Mouse (Mus musculus) kidney, postnatal 25 days (tissue): ENCODE measurements at regions not wholly inside any gene's neighbourhood (a gene's known extent, or its start where the extent isn't known, plus 50 kb on each side); places are given as distances from the start of the nearest gene placed in this dataset.
"Not testable (repeated sequence)": the region's sequence is repeated elsewhere in the genome, so short reads cannot be mapped to it uniquely, and the experiment has no call there.

Experiments used
- DNase-seq, 2 experiments: peaks; one replicate each; pipeline ENCODE4 v3.0.0; 2021; ENCODE audit warnings: mixed read lengths in 2 of 2

DNA sequence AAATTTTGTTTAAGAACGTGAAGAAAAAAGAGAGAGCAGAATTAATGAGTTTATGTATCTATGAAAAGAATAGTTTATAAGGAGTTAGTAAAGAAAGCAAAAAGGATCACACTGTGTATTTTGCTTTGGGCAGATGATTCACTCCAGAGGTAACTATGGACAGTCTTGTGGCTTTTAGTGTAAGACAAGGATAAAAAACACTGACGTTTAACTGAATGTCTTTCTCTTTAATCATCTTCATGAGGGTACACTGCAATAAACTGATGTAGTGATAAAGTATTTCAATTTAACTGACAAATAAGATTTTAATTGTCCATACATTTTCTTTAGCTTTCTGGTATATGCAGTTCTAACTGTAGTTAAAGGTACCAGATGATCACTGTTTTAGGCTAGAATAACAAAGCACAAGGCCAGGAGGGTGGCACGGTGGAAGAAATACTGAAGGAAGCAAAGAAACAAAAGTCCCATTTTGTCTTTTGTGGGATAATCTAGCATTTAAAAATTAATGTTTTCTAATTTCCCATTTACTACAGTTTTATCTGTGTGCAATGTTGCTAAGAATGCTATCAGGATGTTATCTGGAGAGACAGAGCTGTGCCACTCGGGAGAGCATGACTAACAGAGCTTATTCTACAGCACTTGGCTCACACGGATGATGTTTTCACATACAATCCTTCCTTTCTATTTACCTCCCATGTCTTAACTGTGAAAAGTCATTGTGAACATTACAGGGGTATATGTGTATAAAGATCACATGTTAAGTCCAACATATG, 232.4 kb upstream of the Tusc1 start:
- DNase-seq, result no peak

DNA sequence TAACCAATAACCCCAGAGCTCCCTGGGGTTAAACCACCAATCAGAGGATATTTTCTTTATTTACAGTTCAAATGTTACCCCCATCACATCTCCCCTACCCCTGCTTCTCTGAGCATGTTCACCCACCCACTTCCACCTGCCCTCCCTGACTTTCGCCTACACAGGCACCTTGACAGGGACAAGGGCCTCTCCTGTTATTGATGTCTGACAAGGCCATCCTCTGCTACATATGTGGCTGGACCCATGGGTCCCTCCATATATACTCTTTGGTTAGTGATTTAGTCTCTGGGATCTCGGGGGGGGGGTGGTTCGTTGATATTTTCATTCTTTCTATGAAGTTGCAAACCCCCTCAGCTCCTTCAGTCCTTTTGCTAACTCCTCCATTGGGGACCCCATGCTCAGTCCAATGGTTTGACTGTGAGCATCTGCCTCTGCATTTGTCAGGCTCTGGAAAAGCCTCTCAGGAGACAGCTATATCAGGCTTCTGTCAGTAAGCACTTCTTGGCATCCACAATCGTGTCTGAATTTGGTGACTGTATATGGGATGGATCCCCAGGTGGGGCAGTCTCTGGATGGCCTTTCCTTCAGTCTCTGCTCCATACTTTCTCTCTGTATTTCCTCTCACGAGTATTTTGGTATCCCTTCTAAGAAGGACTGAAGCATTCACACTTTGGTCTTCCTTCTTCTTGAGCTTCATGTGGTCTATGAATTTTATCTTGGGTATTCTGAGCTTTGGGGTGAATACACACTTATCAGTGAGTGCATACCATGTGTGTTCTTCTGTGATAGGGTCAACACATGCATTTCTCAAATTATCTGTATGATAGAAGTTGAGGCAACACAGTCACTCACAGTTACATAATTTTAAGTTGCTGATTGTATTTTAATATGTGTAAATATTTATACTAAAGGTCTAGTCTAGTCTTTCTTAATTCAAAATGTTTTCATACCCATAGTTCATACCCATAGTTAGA, 220.8 kb upstream of the Tusc1 start:
- no peak for DNase-seq

DNA sequence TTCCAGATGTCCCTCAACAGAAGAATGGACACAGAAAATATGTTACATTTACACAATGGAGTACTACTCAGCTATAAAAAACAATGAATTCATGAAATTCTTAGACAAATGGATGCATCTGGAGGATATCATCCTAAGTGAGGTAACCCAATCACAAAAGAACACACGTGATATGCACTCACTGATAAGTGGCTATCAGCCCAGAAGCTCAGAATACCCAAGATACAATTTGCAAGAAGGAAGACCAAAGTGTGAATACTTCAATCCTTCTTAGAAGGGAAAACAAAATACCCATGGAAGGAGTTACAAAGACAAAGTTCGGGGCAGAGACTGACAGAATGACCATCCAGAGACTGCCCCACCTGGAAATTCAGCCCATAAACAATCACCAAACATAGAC, 219.9 kb upstream of the Tusc1 start:
- not testable (repeated sequence) for DNase-seq

DNA sequence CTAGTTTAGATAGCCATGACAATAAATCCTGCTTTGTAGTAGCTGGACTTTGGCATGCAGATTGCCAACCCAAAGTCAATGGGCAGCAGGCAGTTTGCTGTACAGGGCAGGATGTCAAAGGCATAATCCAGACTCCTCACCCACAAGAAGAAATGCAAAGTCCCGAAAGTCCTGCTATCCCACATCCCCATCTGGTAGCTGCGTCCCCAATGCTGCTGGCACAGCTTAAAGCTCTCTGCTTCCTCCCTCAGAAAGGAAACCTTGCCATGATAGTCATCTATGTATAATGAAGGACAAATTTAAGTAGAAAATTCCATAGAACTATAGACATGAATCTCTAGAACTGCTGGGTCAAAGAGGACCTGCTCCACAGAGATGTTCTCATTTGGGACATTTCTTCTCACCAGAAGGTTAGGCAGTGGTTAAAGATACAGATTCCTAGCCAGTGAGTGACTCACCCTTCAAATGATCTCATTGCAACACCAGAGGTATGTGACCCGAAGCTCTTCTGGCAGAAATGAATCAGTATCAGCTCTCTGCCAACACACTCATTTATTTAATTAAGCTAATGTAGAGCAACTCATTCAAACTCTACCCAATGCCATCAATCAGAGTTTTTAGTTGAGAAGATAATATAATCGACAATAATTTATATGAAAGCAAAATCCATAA, 217.3 kb upstream of the Tusc1 start:
- peak in 1 of 2 experiments; percentile 14 for DNase-seq

DNA sequence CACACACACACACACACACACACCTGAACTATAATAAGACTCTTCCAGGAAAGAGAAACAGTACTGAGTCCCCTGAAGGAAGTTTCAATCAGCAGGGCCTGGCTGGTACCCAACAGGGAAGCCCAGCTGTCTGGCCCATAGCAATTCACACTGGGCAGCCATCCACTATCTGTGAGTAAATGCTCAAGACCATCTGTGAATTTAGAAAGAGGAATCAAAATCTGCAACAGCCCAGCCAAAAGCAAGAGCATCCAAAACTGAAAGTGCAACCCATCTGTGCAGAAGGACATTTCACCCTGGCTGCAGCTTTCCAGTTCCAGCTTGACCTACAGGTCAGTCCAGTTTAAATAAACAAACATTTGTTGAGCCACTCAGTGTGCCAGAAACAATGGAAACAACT, 215.8 kb upstream of the Tusc1 start:
- DNase-seq, result peak; percentile 22 to 50

DNA sequence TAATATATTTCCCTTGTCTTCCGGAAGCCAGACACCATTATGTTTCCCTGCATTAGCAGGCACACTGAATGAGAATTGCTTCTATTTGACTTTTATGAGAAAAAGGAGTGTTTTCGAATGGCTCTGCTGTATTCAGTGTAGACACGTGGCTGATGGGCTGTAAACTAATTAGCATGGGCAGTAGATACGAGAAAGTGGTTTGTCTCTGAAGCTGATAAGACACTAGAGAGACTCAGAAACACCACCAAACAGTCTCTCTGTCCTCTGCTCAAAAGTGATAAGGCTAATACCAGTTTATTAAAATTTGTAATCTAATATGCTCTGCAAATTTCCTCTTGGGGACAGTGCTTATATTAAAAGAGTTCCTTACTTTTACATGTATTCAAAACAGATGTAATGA, 205.3 kb upstream of the Tusc1 start:
- DNase-seq, result no peak

DNA sequence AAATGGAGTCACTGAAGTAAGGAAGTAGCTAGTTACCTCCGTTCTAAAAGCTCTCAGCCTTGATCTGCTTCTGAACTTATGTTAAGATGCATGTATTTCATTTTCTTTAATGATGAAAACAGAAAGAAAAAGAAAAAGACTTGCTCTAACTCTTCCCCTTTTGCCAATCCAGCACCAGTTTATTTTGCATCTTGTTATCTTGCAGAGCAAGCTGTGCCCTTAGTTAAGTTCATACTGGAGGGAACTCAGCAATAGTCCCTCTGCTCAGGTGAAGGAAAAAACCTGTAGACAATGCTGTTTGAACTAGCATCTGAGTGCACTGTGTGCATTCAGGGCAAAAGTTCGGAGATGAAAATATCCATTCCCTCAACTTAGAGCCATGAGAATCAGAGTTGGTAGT, 192.1 kb upstream of the Tusc1 start:
- no peak for DNase-seq

DNA sequence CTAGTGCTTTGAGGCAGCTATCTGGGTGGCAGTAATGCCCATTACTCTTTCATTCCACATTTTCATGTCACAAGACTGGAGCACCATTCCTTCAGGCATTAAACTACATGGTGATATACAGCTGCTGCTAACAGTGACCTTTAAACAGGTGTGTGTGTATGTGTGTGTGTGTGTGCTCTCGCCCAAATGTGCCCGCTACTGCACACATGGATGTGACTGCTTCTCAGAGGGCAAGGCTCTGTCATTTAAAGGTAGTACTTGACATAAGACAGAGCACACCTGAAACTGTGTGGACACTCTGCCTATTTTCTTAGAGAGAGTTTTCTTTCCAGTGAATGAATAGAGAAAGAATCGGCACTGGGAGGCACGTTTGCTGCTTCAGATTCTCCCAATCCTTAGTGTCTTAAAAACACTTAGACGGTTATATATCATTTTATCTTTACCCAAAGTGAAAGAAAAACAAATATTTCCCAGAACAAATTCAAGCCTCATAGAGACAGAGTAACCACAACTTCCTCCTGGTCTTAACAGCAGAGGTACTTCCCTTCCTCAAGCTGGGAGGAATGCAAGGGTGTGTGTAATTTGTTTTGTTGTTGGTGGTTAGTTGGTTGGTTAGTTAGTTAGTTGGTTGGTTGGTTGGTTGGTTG, 185.3 kb upstream of the Tusc1 start:
- DNase-seq, result no peak

DNA sequence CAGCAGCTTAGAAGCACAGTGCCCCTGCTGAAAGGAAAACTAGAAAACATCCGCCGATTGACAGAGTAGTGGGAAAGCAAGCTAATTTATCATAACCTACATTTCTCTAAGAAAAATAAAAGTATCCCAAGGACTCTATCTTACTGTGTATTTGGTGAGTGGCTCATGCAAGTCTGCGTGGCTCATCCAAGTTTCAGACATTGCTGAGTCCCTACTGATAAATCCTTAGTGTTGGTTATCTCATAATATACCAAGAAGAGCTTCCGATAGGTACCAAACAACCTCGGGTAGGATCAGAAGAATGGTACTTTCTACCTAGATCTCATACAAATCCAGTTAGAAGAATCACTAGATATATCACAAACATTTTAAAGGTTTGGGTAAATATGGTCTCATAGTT, 183.6 kb upstream of the Tusc1 start:
- DNase-seq, result no peak

DNA sequence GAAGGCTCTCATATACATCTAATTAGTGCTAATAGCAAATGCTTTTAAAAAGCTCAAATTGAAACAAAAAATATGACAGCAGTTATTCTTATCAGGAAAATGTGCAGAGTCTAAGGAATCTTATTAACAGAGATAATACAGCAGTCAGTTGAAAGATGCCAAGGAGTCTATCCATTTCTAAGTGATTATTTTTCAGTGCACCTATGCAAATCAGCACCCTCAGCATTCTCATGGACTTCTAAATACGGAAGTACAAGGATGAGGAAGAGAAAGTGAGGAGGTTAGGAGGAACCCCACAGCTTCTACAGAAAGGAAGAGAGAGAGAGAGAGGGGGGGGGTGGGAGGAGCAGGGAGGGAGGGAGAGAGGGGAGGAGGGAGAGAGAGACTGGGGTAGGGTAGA, 175.5 kb upstream of the Tusc1 start:
- no peak for DNase-seq

DNA sequence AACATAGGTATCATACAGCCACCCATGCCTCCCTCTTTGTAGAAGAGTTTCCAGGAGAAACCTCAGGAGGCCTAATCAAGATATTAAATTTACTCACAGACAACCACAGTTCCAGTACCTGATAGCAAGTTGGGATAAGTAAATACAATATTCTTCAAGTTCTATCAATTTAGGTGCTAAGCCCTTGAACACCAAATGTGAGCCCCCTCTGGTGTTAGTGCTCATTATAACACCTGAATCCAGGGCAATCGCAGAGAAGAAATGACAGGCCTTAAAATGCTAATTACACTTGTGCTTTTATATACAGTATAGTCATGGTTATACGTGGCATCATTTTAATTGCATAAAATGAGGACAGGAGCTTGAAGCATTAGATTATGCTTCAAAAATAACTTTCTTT, 161.6 kb upstream of the Tusc1 start:
- no peak for DNase-seq

DNA sequence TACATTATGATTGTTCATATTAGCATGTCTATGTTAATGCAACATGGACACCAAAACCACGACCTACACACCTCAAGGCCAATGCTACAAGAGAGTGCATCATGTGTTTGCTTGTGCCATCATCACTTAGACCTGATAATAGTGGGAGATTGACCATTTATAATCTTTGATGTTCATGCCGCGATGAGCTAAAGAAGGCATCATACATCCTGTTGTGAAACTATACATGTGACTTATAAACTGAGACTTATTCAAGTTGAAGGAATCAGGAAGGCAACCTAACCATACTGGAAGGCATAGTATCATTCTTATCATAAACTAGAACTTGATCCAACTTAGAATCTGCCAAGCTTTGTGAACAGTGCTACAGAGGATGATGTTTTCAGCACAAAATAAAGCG, 159.0 kb upstream of the Tusc1 start:
- DNase-seq, result no peak

DNA sequence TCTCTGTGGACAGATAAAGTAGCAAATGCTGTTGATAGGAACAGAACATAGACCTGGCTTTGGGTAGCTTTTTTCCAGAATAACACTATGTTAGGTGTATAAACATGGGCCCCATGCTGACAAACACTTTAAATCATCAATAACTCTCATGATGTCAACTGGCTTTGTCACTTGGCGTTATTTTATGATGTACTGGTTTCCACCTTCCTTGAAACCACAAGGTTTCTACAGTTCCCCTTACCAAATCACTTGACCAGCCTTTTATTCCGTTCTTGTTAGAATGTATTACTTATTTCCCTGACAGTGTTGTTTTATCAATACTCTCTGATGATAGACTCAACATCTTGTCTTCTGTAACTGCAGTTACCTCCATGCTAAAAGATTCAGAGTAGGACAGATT, 158.6 kb upstream of the Tusc1 start:
- DNase-seq, result no peak

DNA sequence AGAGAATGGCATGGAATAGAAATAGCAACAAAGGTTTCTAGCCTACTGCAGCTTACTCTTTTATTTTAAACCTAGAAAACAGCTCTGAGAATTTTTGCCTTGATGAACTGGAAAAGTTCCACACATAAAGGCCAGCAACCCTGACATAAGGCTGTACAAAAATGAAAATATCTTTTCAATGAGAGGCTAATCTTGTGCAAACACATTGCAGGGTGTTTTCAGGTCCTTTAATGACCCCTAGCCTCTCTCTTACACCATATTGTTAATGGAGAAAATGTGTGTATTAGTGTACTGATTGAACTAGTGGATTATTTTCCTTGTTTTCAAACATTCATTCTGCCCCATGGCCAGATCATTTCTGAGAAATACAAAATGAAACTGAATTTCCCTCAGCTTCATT, 158.0 kb upstream of the Tusc1 start:
- no peak for DNase-seq

DNA sequence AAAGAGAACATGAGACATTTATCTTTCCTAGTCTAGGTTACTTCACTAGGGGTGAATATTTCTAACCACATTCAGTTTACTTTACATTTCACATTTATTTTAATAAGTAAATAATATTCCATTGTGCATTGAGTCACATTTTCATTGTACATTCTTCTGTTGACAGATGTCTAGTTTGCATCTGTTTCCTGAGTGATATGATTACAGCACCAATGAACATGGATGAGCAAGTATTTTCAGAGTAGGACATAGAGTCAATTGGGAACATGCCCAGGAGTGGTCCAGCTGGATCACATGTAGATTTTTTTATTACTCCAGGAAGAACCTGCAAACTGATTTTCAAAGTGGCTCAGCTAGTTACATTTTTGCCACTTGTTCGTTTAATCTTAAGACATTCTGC, 153.3 kb upstream of the Tusc1 start:
- no peak for DNase-seq

DNA sequence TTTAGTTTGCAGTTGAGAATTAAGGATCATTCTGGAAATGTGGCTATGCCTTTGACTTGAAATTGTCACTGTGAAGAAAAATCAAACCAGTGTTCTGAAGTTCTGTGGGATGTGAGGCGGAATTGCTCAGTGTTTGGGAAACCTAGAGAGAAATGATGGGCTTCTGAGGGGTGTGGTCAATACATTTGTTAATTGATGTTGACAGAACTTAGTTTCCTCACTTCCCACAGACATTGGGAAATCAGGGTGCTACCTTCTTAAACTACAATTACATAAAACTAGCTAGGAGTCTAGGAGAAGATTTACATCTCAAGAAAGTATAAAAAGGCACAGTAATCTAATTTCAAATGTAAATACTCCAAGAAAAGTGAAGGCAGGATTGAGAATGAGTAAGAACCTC, 151.1 kb upstream of the Tusc1 start:
- no peak for DNase-seq

DNA sequence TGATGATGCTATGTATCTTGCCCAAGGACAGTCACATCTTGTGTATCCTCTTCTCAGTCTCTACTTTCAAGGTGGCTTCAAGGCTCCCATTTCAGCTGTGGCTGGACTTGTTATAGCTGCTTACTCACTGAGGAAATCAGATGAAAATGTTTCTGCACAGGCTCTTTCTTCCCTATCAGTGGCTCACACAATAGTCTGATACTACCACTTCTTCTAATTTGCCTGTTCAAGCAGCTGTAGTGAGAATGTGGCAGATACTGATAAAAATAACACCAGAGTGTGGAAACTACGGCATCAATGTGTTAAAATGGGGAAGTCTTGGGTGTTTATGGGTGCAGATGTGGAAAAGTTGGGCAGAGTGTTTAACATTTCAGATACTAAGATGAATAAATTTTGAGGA, 145.9 kb upstream of the Tusc1 start:
- DNase-seq, result no peak

DNA sequence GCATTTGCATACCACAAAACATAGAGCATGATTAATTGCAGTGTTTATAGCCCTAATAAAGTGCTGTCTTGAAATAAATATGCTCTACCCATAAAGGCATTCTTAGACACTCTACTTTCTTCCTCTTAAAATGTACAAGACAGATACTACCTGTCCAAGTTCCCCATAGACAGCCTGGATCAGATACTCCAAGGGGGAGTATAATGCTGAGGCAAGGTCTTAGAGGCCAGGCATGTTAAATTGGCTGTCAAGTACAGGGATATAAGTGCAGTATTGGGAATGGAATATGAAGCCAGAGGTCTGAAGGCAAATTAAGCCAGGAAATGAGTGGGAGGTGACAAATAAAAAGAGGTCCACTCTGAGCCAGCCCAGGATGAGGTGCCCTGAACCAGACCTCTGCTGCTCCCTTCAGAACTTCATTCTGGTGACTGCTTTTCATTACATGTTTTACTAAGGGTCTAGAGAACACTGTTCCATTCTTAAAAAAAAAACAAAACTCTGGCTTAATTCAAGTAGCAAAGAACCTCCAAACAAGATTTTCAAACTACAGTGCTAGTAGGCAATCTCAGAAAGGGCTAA, 142.0 kb upstream of the Tusc1 start:
- no peak for DNase-seq

DNA sequence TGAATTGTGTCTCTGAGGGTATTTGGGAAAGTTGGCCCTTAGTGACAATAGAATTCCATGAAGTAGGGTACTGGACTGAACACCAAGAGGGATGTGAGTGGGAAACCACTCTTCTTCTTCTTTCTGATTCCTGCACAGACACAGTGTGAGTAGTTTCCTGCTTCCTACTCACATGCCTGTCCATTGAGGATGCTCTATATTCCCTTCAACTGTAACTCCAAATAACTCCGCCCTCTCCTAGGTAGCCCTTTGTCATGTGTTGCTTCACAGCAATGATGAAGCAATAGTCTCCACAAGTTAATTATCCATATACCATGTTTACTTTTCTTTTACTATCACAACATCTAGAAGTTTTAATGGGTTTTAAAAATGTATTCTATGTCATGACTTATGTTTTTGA, 132.7 kb upstream of the Tusc1 start:
- DNase-seq, result no peak

DNA sequence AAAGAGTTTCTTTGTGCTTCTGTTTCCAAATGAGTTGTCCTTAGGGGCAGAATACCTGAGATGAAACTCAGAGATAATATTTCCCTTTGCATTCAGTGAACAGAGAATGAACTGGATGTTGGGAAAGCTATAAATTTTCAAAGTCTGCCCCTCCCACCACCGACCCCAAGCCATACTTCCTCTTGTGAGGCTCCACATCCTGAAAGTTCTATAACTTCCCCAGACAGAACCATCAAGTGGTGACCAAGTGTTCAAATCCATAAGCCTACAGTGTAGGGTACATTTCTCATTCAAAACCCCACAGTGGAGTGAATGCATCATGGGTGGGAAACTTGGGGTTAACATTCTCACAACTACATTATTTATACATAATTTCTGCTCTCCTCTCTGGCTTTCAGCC, 132.1 kb upstream of the Tusc1 start:
- DNase-seq, result no peak

DNA sequence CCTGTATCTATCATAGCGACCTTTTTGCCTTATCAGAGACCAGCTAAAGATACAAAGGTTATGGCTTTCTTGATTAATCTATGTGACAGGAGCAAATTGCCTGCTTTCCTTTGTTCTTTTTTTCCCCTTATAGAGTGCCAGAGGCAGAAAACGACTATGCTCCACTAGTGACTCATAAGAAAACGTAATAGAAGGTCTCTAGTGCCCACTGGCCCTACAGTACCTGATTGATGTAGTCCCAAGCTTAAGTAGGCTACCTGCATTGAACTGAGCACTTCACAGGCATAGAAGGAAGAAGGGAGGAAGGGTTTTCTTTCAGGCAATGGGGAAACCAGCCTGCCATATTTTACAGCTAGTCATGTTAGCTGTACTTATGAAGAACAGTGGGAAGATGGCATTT, 116.0 kb upstream of the Tusc1 start:
- DNase-seq, result no peak

DNA sequence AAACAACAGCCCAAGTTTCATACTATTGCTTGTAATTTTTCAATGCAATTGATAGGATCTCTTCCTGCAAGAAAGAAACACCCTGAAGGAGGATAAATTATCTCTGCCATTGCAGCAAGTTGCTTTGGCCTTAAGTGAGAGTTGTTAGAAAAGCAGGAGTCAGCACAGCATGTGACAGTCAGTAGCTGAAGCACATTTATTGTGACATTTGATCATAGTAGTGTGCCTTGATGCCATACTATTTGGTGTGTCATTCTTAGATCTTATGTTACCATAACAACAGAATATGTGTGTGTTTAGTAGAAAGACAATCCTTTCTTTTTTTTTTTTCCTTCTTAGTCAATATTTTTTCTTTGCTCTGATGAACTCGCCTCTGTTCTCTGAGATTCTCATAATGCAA, 115.5 kb upstream of the Tusc1 start:
- no peak for DNase-seq

DNA sequence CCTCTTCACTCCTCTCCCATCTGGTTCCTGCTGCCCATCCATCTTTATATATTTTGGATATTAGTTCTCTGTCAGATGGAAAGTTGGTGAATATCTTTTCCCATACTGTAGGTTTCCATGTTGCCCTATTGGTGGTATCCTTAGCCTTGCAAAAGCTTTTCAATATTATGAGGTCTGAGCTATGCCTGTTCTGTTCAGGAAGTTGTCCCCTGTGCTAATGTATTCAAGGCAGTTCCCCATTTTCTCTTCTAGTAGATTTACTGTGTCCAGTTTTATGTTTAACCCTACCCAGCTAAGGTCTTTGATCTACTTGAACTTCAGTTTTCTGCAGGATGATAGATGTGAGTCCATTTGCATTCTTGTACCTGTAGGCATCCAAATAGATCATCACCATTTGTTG, 109.4 kb upstream of the Tusc1 start:
- DNase-seq, result no peak
